Mouse (Mus musculus) heart, postnatal 4 days (tissue): ENCODE measurements around the gene Sec24c. TPM values are rescaled to one million over a fixed set of nuclear protein-coding genes. Genes with fewer than 3 reads are reported as not detected.
"Not testable (repeated sequence)": the region's sequence is repeated elsewhere in the genome, so short reads cannot be mapped to it uniquely, and the experiment has no call there.

ENCODE experiments used
- DNase-seq: peaks from one replicate; pipeline ENCODE4 v3.0.0; 2021
- total RNA-seq, 2 experiments: library from RNA; stranded (reverse); gene quantifications; 2 replicates each; pipeline ENCODE4 v1.2.3; 2021

Gene Sec24c
- total RNA-seq, 2 experiments from 2014 or later = 96.3 to 110 TPM

- DNase-seq = no peak
These were observed 26.3 kb downstream of the Sec24c start for GRCm38 (mm10) chr14:20700362-20700761.

- no peak for DNase-seq
These were observed 27.4 kb downstream of the Sec24c start for GRCm38 (mm10) chr14:20701554-20701953.

GRCm38 (mm10) chr14:20702096-20702740 is 28.1 kb downstream of the Sec24c start:
- DNase-seq = no peak

GRCm38 (mm10) chr14:20702741-20703381 is 28.8 kb downstream of the Sec24c start, which contains the start of gene Chchd1:
Gene Chchd1, plus strand, starts transcription at chr14:20703006.
- DNase-seq = peak; percentile 95

GRCm38 (mm10) chr14:20703461-20703860 is 29.4 kb downstream of the Sec24c start:
- DNase-seq = not testable (repeated sequence)

- DNase-seq = peak; percentile 90
These were observed 33.4 kb downstream of the Sec24c start, which contains the start of gene Zswim8 for GRCm38 (mm10) chr14:20707201-20708190. Gene Zswim8, plus strand, starts transcription at chr14:20707552.

- no peak for DNase-seq
These were observed 34.1 kb downstream of the Sec24c start for GRCm38 (mm10) chr14:20708239-20708638.

GRCm38 (mm10) chr14:20713832-20714231 is 39.7 kb downstream of the Sec24c start:
- peak; percentile 60 for DNase-seq

- DNase-seq = no peak
These were observed 44.3 kb downstream of the Sec24c start for GRCm38 (mm10) chr14:20718443-20718842.

- DNase-seq = no peak
These were observed 45.7 kb downstream of the Sec24c start for GRCm38 (mm10) chr14:20719767-20720166.

GRCm38 (mm10) chr14:20721371-20721770 is 47.3 kb downstream of the Sec24c start:
- peak; percentile 6 for DNase-seq

- DNase-seq = no peak
These were observed 48.9 kb downstream of the Sec24c start for GRCm38 (mm10) chr14:20723006-20723405.

- DNase-seq = peak; percentile 79
These were observed 49.9 kb downstream of the Sec24c start for GRCm38 (mm10) chr14:20724043-20724442.

- DNase-seq = no peak
These were observed 51.7 kb downstream of the Sec24c start for GRCm38 (mm10) chr14:20725660-20726339.

- no peak for DNase-seq
These were observed 55.8 kb downstream of the Sec24c start for GRCm38 (mm10) chr14:20729871-20730270.

- DNase-seq = no peak
These were observed 56.9 kb downstream of the Sec24c start for GRCm38 (mm10) chr14:20730853-20731602.

GRCm38 (mm10) chr14:20733041-20733951 is 59.2 kb downstream of the Sec24c start:
- no peak for DNase-seq

- peak; percentile 90 for DNase-seq
These were observed 60.1 kb downstream of the Sec24c start, which contains the start of gene Ndst2 for GRCm38 (mm10) chr14:20733952-20734774. Gene Ndst2, minus strand, starts transcription at chr14:20734562.

- DNase-seq = no peak
These were observed 60.9 kb downstream of the Sec24c start for GRCm38 (mm10) chr14:20735052-20735451.
